Mouse (Mus musculus): ENCODE results near the gene 9530003J23Rik. TPM values are rescaled to one million over a fixed set of nuclear protein-coding genes. Genes with fewer than 3 reads are reported as not detected.

Gene 9530003J23Rik
- not detected for polyA plus RNA-seq (2014; fragmentation: Illumina TruSeq; extraction: RNeasy Lipid Tissue Mini Kit (QIAGEN cat#74804); ENCODE audit: low read depth, low replicate concordance)

GRCm38 (mm10) chr10:117238603-117239002 lies at the start of gene 9530003J23Rik:
Gene 9530003J23Rik (minus strand): TSS chr10:117238703.

GRCm38 (mm10) chr10:117282049-117282448 lies 43.5 kb upstream of the 9530003J23Rik start, which contains the start of gene Lyz2:
Gene Lyz2 (minus strand): TSS chr10:117282321.

GRCm38 (mm10) chr10:117224102-117224990 lies 14.2 kb downstream of the 9530003J23Rik start, which contains the start of gene Yeats4:
Gene Yeats4 (minus strand): TSS chr10:117224507.

Other genes starting within 250 kb of the 9530003J23Rik start
- gene Lrrc10, start 193.4 kb downstream of the 9530003J23Rik start, polyA plus RNA-seq (2014; fragmentation: Illumina TruSeq; extraction: RNeasy Lipid Tissue Mini Kit (QIAGEN cat#74804); ENCODE audit: low read depth, low replicate concordance), result not detected
- gene Cct2, start 174.9 kb downstream of the 9530003J23Rik start, polyA plus RNA-seq (2014; fragmentation: Illumina TruSeq; extraction: RNeasy Lipid Tissue Mini Kit (QIAGEN cat#74804); ENCODE audit: low read depth, low replicate concordance), result 92.6 TPM
- 13.7 TPM for gene Frs2, start 90.2 kb downstream of the 9530003J23Rik start, polyA plus RNA-seq (2014; fragmentation: Illumina TruSeq; extraction: RNeasy Lipid Tissue Mini Kit (QIAGEN cat#74804); ENCODE audit: low read depth, low replicate concordance)
- 33.5 TPM for gene Yeats4, start 14.2 kb downstream of the 9530003J23Rik start, polyA plus RNA-seq (2014; fragmentation: Illumina TruSeq; extraction: RNeasy Lipid Tissue Mini Kit (QIAGEN cat#74804); ENCODE audit: low read depth, low replicate concordance)
- 72.7 TPM for gene Lyz2, start 43.6 kb upstream of the 9530003J23Rik start, polyA plus RNA-seq (2014; fragmentation: Illumina TruSeq; extraction: RNeasy Lipid Tissue Mini Kit (QIAGEN cat#74804); ENCODE audit: low read depth, low replicate concordance)
- gene Lyz1, start 54.2 kb upstream of the 9530003J23Rik start, polyA plus RNA-seq (2014; fragmentation: Illumina TruSeq; extraction: RNeasy Lipid Tissue Mini Kit (QIAGEN cat#74804); ENCODE audit: low read depth, low replicate concordance), result 0.74 TPM
- 36.2 TPM for gene Cpsf6, start 141.3 kb upstream of the 9530003J23Rik start, polyA plus RNA-seq (2014; fragmentation: Illumina TruSeq; extraction: RNeasy Lipid Tissue Mini Kit (QIAGEN cat#74804); ENCODE audit: low read depth, low replicate concordance)